7 mouse cellular contexts compared by ENCODE assay signal in genomic region chr2:126932897-126933641, GRCm38 (mm10). TPM values are rescaled to one million over a fixed set of nuclear protein-coding genes. Genes with fewer than 3 reads are reported as not detected.
DNase-seq lines count a peak whose midpoint lies in the region; ATAC-seq lines count a peak whose summit lies in the region.

TSS of gene Sppl2a (minus strand) at chr2:126933235.

- peak; percentile 99 for ATAC-seq in embryonic facial prominence, embryonic 12.5 days (ENCODE audit: insufficient number of reproducible peaks, insufficient read depth, low FRiP score, low TSS enrichment)
- ATAC-seq in limb, embryonic 11.5 days (ENCODE audit: insufficient number of reproducible peaks, low FRiP score, low TSS enrichment, low read depth) = peak; percentile 99
- peak; percentile 100 for ATAC-seq in midbrain, embryonic 14.5 days (ENCODE audit: low FRiP score, low TSS enrichment)

- peak within 1 kb of the TSS; percentile 62 for H3K4me2 ChIP-seq in embryonic facial prominence, embryonic 12.5 days (replicated peaks)
- peak within 1 kb of the TSS; percentile 58 for H3K4me2 ChIP-seq in limb, embryonic 11.5 days (ENCODE audit: low read depth, severe bottlenecking)
- peak within 1 kb of the TSS; percentile 75 for H3K4me2 ChIP-seq in midbrain, embryonic 14.5 days (ENCODE audit: low read length)

- peak within 1 kb of the TSS; percentile 59 for H3K4me3 ChIP-seq in embryonic facial prominence, embryonic 12.5 days
- peak within 1 kb of the TSS; percentile 54 for H3K4me3 ChIP-seq in limb, embryonic 11.5 days (ENCODE audit: low read depth, low read length)
- peak within 1 kb of the TSS; percentile 62 for H3K4me3 ChIP-seq in midbrain, embryonic 14.5 days (replicated peaks; ENCODE audit: low read depth, low read length)

- peaks cover 3% of the 10 kb centered on the region; the same call in 1 of the 2 replicates for H3K4me1 ChIP-seq in embryonic facial prominence, embryonic 12.5 days
- no peaks in the 10 kb centered on the region for H3K4me1 ChIP-seq in limb, embryonic 11.5 days (ENCODE audit: control insufficient read depth, insufficient read depth, low read length)
- peaks cover 8% of the 10 kb centered on the region for H3K4me1 ChIP-seq in midbrain, embryonic 14.5 days (ENCODE audit: control insufficient read depth, insufficient read depth, low read length)

- no peaks in the 10 kb centered on the region for H3K36me3 ChIP-seq in embryonic facial prominence, embryonic 12.5 days
- no peaks in the 10 kb centered on the region for H3K36me3 ChIP-seq in limb, embryonic 11.5 days (ENCODE audit: control insufficient read depth, insufficient read depth, low read length)
- H3K36me3 ChIP-seq in midbrain, embryonic 14.5 days (ENCODE audit: control insufficient read depth, insufficient read depth, low read length) = no peaks in the 10 kb centered on the region

- no peaks in the 10 kb centered on the region for H3K27me3 ChIP-seq in embryonic facial prominence, embryonic 12.5 days
- no peaks in the 10 kb centered on the region for H3K27me3 ChIP-seq in limb, embryonic 11.5 days (ENCODE audit: control insufficient read depth, insufficient read depth, low read length)
- no peaks in the 10 kb centered on the region for H3K27me3 ChIP-seq in midbrain, embryonic 14.5 days (ENCODE audit: control insufficient read depth, insufficient read depth, low read length)

- WGBS in embryonic facial prominence, embryonic 12.5 days = under 1% methylated on average over 26 of the region's 35 CpGs
- under 1% methylated on average over 35 of the region's 35 CpGs for WGBS in limb, embryonic 11.5 days
- under 1% methylated on average over 35 of the region's 35 CpGs for WGBS in midbrain, embryonic 14.5 days

- no peaks in the 10 kb centered on the region for H3K9me3 ChIP-seq in embryonic facial prominence, embryonic 12.5 days
- no peaks in the 10 kb centered on the region for H3K9me3 ChIP-seq in limb, embryonic 11.5 days (ENCODE audit: control insufficient read depth, low read length)
- no peaks in the 10 kb centered on the region for H3K9me3 ChIP-seq in midbrain, embryonic 14.5 days (ENCODE audit: control insufficient read depth, low read length)

- peak within 1 kb of the TSS; percentile 97 for H3K27ac ChIP-seq in embryonic facial prominence, embryonic 12.5 days
- H3K27ac ChIP-seq in limb, embryonic 11.5 days (replicated peaks; ENCODE audit: low read depth, low read length) = peak within 1 kb of the TSS; percentile 97
- peak within 1 kb of the TSS; percentile 95 for H3K27ac ChIP-seq in midbrain, embryonic 14.5 days (replicated peaks; ENCODE audit: low read depth, low read length)

- peak within 1 kb of the TSS; percentile 67 for H3K9ac ChIP-seq in embryonic facial prominence, embryonic 12.5 days
- H3K9ac ChIP-seq in limb, embryonic 11.5 days (ENCODE audit: low read length) = peak within 1 kb of the TSS; percentile 92
- H3K9ac ChIP-seq in midbrain, embryonic 14.5 days (replicated peaks; ENCODE audit: low read length) = peak within 1 kb of the TSS; percentile 86

- peak; percentile 89 for DNase-seq in adrenal gland, postnatal 25 days
- DNase-seq in heart, adult 11 months = peak; percentile 100
- peak; percentile 90 for DNase-seq in kidney, adult 18-20 months
- peak; percentile 93 for DNase-seq in limb, embryonic 11.5 days (ENCODE audit: low spot score)
- peak; percentile 95 for DNase-seq in midbrain, embryonic 14.5 days
- peak; percentile 78 to 79 for DNase-seq in spleen, adult 18-20 months

RNA-seq across cellular contexts. Expression of gene Sppl2a, which starts in this region (rescaled TPM):
- 91.0 and 92.7 TPM in 2 replicates for total RNA-seq in adrenal gland, postnatal 25 days (2021)
- 41.4 and 47.1 TPM in 2 replicates for polyA plus RNA-seq in embryonic facial prominence, embryonic 12.5 days (2016; fragmentation: Nextera tagmentation; extraction: Ambion mirVana)
- 37.6 and 39.5 TPM in 2 replicates for polyA plus RNA-seq in limb, embryonic 11.5 days (2014; fragmentation: Nextera tagmentation; extraction: Ambion mirVana)
- 39.2 and 41.7 TPM in 2 replicates for polyA plus RNA-seq in midbrain, embryonic 14.5 days (2014; fragmentation: Nextera tagmentation; extraction: Ambion mirVana)

Comparison
In these comparisons a context has a peak if more than half of its experiments do, and no peak if none do; other contexts are left out.
1. Peak in every context shown above with its lines: DNase-seq, ATAC-seq, H3K4me3 ChIP-seq and H3K27ac ChIP-seq.